Mouse (Mus musculus) midbrain, postnatal 0 days (tissue): ENCODE results near the gene Icam4. TPM values are rescaled to one million over a fixed set of nuclear protein-coding genes. Genes with fewer than 3 reads are reported as not detected.

Experiments
- ATAC-seq: fragments of 200-750 bp; cut with Nextera tagmentation; 2 replicates; pipeline ENCODE4 v1.8.0; 2017; ENCODE audit warnings: moderate number of reproducible peaks, mild to moderate bottlenecking, moderate TSS enrichment, moderate library complexity; ENCODE audit not compliant: low FRiP score
- DNase-seq: peaks from one replicate; pipeline ENCODE4 v3.0.0-alpha.2; 2015; ENCODE audit warnings: low spot score
- H3K27ac ChIP-seq: fragments of 300-500 bp; sonication (generic); 2 replicates; pipeline ENCODE4 v1.5.1; 2014; ENCODE audit warnings: low read depth, mild to moderate bottlenecking, low read length, mixed read lengths
- H3K27me3 ChIP-seq: fragments of 300-500 bp; sonication (generic); 2 replicates; pipeline ENCODE4 v1.6.1; 2014; ENCODE audit warnings: low read length, control low read depth, mixed read lengths; ENCODE audit not compliant: insufficient read depth
- H3K36me3 ChIP-seq: fragments of 300-500 bp; sonication (generic); 2 replicates; pipeline ENCODE4 v1.6.1; 2014; ENCODE audit warnings: low read length, control low read depth, mixed read lengths; ENCODE audit not compliant: insufficient read depth
- H3K4me1 ChIP-seq: fragments of 300-500 bp; sonication (generic); 2 replicates; pipeline ENCODE4 v1.6.1; 2014; ENCODE audit warnings: mild to moderate bottlenecking, control low read depth, antibody characterized with exemption, low read length, mixed read lengths; ENCODE audit not compliant: insufficient read depth
- H3K4me2 ChIP-seq: fragments of 300-500 bp; sonication (generic); 2 replicates; pipeline ENCODE4 v1.6.1; 2014; ENCODE audit warnings: low read depth, mild to moderate bottlenecking, low read length, mixed read lengths; ENCODE audit not compliant: poor library complexity, severe bottlenecking
- H3K4me3 ChIP-seq: fragments of 300-500 bp; sonication (generic); 2 replicates; pipeline ENCODE4 v1.5.1; 2014; ENCODE audit warnings: low read depth, mild to moderate bottlenecking, low read length, moderate library complexity
- H3K9ac ChIP-seq: fragments of 300-500 bp; sonication (generic); replicated peaks from 2 replicates; pipeline ENCODE4 v1.6.1; 2014; ENCODE audit warnings: mild to moderate bottlenecking, low read length, moderate library complexity, mixed read lengths; ENCODE audit not compliant: poor library complexity, severe bottlenecking
- H3K9me3 ChIP-seq: fragments of 300-500 bp; sonication (generic); 2 replicates; pipeline ENCODE4 v1.6.1; 2016; ENCODE audit warnings: low read length, control low read depth
- CTCF ChIP-seq: IDR thresholded peaks from 2 replicates; pipeline ENCODE4 v1.5.1; 2016; ENCODE audit warnings: antibody characterized with exemption, mild to moderate bottlenecking
- WGBS: fragments of 180-500 bp; shearing (Covaris S2); extraction: QIAGEN DNeasy Blood & Tissue Kit; methylation state at CpG from one replicate; pipeline ENCODE4 v1.1.7; 2014; 5-methylcytosine and 5-hydroxymethylcytosine counted together
- polyA plus RNA-seq: library from polyadenylated mRNA; unstranded; fragments of >200 nt; fragmentation: Nextera tagmentation; extraction: Ambion mirVana; gene quantifications from 2 replicates; pipeline ENCODE4 v1.2.1, GENCODE M21; 2015
- total RNA-seq: library from RNA; depleted of rRNA; stranded (reverse); fragments of >200 nt; gene quantifications from 2 replicates; pipeline ENCODE4 v1.2.3, GENCODE M21; 2014

The Icam4 gene
- total and polyA plus RNA-seq, 2 experiments from 2014 or later = 0.30 TPM; not detected in 1

DNA sequence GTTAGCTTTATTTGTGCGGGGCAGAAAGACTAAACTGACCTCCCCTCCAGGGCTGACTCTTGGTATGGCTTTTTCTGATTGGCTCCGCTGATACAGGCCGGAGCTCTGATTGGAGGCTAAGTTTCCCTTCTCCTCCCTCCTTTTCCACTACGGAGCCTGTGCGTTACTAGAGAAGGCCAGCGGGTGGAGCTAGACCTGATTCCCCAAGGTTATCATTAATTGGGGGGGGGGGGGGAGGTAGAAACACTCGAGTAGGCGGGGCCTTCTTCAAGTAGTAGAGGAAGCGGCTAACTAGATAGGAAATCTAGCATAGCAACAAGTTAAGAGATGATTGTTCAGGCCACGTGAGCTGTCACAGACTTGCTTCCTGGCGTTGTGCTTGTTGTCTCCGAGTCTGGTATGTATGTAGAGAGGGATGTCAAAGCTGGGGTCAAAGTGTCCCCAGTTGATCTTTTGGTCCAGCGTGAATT is 1.6 kb downstream of the Icam4 start:
- Histone ChIP-seq H3K4me1 (peaks cover 24% of the 10 kb centered on the region; the same call in 1 of the 2 replicates), H3K27ac (peak overlapping the region; percentile 52), H3K9ac (no peak overlapping the region), H3K4me2 (peak overlapping the region; percentile 98), H3K9me3 (no peaks in the 10 kb centered on the region), H3K36me3 (no peaks in the 10 kb centered on the region), H3K27me3 (peaks cover 61% of the 10 kb centered on the region), H3K4me3 (peak overlapping the region; percentile 58)
- DNase-seq (peak; percentile 92), ATAC-seq (peak; percentile 69)
- under 1% methylated on average over 13 of the region's 13 CpGs for WGBS
- peak; percentile 73 for TF ChIP-seq CTCF

GRCm38 (mm10) chr9:21031251-21031895 is 2.2 kb downstream of the Icam4 start:
- no peaks in the 10 kb centered on the region for H3K36me3 ChIP-seq
- H3K4me1 ChIP-seq = peaks cover 26% of the 10 kb centered on the region; the same call in 1 of the 2 replicates
- H3K4me3 ChIP-seq = peak overlapping the region; percentile 58
- H3K4me2 ChIP-seq = peak overlapping the region; percentile 98
- TF ChIP-seq CTCF = no peak; the same call in 1 of the 2 replicates
- no peaks in the 10 kb centered on the region for H3K9me3 ChIP-seq
- H3K27ac ChIP-seq = peak overlapping the region; percentile 52
- under 1% methylated on average over 36 of the region's 36 CpGs for WGBS
- ATAC-seq (peak; percentile 60), DNase-seq (peak; percentile 70)
- peaks cover 66% of the 10 kb centered on the region for H3K27me3 ChIP-seq
- peak overlapping the region; percentile 70 for H3K9ac ChIP-seq

DNA sequence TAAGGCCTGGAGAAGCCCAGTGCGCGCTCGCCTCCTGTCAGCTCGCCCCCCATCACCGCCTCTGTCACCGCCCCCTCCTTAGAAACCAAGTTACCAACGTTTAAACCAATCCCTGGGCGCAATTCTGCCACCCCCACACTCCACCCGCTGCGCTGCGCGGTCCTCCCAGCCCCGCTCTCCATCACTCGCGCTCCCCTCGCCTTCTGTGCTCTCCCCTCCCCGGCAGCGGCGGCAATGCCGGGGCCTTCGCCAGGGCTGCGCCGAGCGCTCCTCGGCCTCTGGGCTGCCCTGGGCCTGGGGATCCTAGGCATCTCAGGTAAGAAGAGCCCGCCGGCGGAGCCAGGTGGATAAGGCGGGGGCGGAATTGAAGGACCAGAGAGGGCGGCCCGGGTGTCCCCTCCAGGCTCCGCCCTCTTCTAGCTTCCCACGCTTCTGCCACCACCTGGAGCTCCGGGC is 2.8 kb downstream of the Icam4 start, which contains the start of gene Icam5:
Gene Icam5, plus strand, starts transcription at position 178 of the 456 bp plus-strand sequence.
- no peaks in the 10 kb centered on the region for H3K36me3 ChIP-seq
- H3K4me2 ChIP-seq = peak within 1 kb of the TSS; percentile 98
- ATAC-seq (peak; percentile 17; the same call in 1 of the 2 replicates), DNase-seq (peak; percentile 59)
- peak within 1 kb of the TSS; percentile 52 for H3K27ac ChIP-seq
- peak within 1 kb of the TSS; percentile 58 for H3K4me3 ChIP-seq
- H3K9me3 ChIP-seq = no peaks in the 10 kb centered on the region
- peaks cover 71% of the 10 kb centered on the region for H3K27me3 ChIP-seq
- H3K4me1 ChIP-seq = peaks cover 32% of the 10 kb centered on the region; the same call in 1 of the 2 replicates
- TF ChIP-seq CTCF = no peak; the same call in 1 of the 2 replicates
- H3K9ac ChIP-seq = peak within 1 kb of the TSS; percentile 70
- WGBS = 2% methylated on average over 33 of the region's 35 CpGs

- no peak for TF ChIP-seq CTCF
Measured at GRCm38 (mm10) chr9:21032491-21032890, 3.3 kb downstream of the Icam4 start.

DNA sequence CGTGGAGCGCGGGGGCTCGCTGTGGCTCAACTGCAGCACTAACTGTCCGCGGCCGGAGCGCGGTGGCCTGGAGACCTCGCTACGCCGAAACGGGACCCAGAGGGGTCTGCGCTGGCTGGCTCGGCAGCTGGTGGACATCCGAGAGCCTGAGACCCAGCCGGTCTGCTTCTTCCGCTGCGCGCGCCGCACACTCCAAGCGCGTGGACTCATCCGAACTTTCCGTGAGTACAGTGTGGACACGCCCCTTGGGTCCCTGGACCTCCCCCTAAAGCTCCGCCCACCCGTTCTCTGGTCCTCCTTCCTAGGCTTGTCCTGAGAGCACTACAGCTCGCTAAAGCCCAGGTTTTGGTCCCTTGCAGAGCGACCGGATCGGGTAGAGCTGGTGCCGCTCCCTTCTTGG is 4.0 kb downstream of the Icam4 start:
- peak overlapping the region; percentile 58 for H3K4me3 ChIP-seq
- peaks cover 36% of the 10 kb centered on the region; the same call in 1 of the 2 replicates for H3K4me1 ChIP-seq
- no peak for TF ChIP-seq CTCF
- ATAC-seq = no peak
- no peaks in the 10 kb centered on the region for H3K36me3 ChIP-seq
- H3K27ac ChIP-seq = no peak overlapping the region
- no peak overlapping the region for H3K9ac ChIP-seq
- peak overlapping the region; percentile 98 for H3K4me2 ChIP-seq
- WGBS = under 1% methylated on average over 34 of the region's 34 CpGs
- DNase-seq = peak; percentile 53
- no peaks in the 10 kb centered on the region for H3K9me3 ChIP-seq
- H3K27me3 ChIP-seq = peaks cover 70% of the 10 kb centered on the region

More at GRCm38 (mm10) chr9:21032491-21032890, 3.3 kb downstream of the Icam4 start:
- peak overlapping the region; percentile 58 for H3K4me3 ChIP-seq
- H3K36me3 ChIP-seq = no peaks in the 10 kb centered on the region
- H3K27me3 ChIP-seq = peaks cover 75% of the 10 kb centered on the region
- no peak for DNase-seq
- H3K4me1 ChIP-seq = peaks cover 36% of the 10 kb centered on the region; the same call in 1 of the 2 replicates
- peak overlapping the region; percentile 70 for H3K9ac ChIP-seq
- no peaks in the 10 kb centered on the region for H3K9me3 ChIP-seq
- no peak overlapping the region for H3K27ac ChIP-seq
- ATAC-seq = no peak
- 3% methylated on average over 7 of the region's 7 CpGs for WGBS
- peak overlapping the region; percentile 98 for H3K4me2 ChIP-seq

- Histone ChIP-seq H3K9ac (no peak overlapping the region), H3K27me3 (peaks cover 63% of the 10 kb centered on the region), H3K9me3 (no peaks in the 10 kb centered on the region), H3K4me3 (peak overlapping the region; percentile 17), H3K4me2 (no peak overlapping the region), H3K4me1 (peaks cover 35% of the 10 kb centered on the region; the same call in 1 of the 2 replicates), H3K36me3 (no peaks in the 10 kb centered on the region), H3K27ac (no peak overlapping the region)
- 8% methylated on average over 17 of the region's 17 CpGs for WGBS
- DNase-seq (no peak), ATAC-seq (no peak)
- no peak for TF ChIP-seq CTCF
Measured at GRCm38 (mm10) chr9:21034481-21035085, 5.4 kb downstream of the Icam4 start.
